Mouse (Mus musculus): ENCODE results near the gene Pdss2. TPM values are rescaled to one million over a fixed set of nuclear protein-coding genes. Genes with fewer than 3 reads are reported as not detected.

The Pdss2 gene
- polyA plus RNA-seq, 1 experiment from 2014 or later: 16.2 TPM

- Histone ChIP-seq H3K4me2 (no peak overlapping the region), H3K9me3 (ENCODE audit: control insufficient read depth, low read length) (no peaks in the 10 kb centered on the region), H3K4me3 (ENCODE audit: low read depth, low read length) (no peak overlapping the region), H3K27ac (ENCODE audit: low read depth, low read length) (no peak overlapping the region), H3K36me3 (ENCODE audit: control insufficient read depth, insufficient read depth, low read length) (no peaks in the 10 kb centered on the region), H3K27me3 (replicated peaks; ENCODE audit: control insufficient read depth, insufficient read depth, low read length) (no peaks in the 10 kb centered on the region), H3K4me1 (replicated peaks; ENCODE audit: control insufficient read depth, insufficient read depth, low read length) (no peaks in the 10 kb centered on the region), H3K9ac (ENCODE audit: low read depth, low read length) (no peak overlapping the region)
- WGBS: 91% methylated on average over 5 of the region's 5 CpGs
- ATAC-seq (replicated peaks; ENCODE audit: low FRiP score) (no peak), DNase-seq (ENCODE audit: low spot score) (no peak)
Observed at GRCm38 (mm10) chr10:43363431-43363851, 142.2 kb downstream of the Pdss2 start.

GRCm38 (mm10) chr10:43365909-43366308 lies 144.6 kb downstream of the Pdss2 start:
- no peak overlapping the region for H3K4me3 ChIP-seq (ENCODE audit: low read depth, low read length)
- no peak overlapping the region for H3K27ac ChIP-seq (ENCODE audit: low read depth, low read length)
- no peak for ATAC-seq (replicated peaks; ENCODE audit: low FRiP score)
- H3K4me1 ChIP-seq (replicated peaks; ENCODE audit: control insufficient read depth, insufficient read depth, low read length): no peaks in the 10 kb centered on the region
- no peaks in the 10 kb centered on the region for H3K36me3 ChIP-seq (ENCODE audit: control insufficient read depth, insufficient read depth, low read length)
- no peak overlapping the region for H3K4me2 ChIP-seq
- no peaks in the 10 kb centered on the region for H3K9me3 ChIP-seq (ENCODE audit: control insufficient read depth, low read length)
- 88% methylated on average over 4 of the region's 4 CpGs for WGBS
- DNase-seq (ENCODE audit: low spot score): no peak
- H3K27me3 ChIP-seq (replicated peaks; ENCODE audit: control insufficient read depth, insufficient read depth, low read length): no peaks in the 10 kb centered on the region
- H3K9ac ChIP-seq (ENCODE audit: low read depth, low read length): no peak overlapping the region

- DNase-seq (ENCODE audit: low spot score) (no peak), ATAC-seq (replicated peaks; ENCODE audit: low FRiP score) (no peak)
- Histone ChIP-seq H3K4me1 (replicated peaks; ENCODE audit: control insufficient read depth, insufficient read depth, low read length) (no peaks in the 10 kb centered on the region), H3K4me3 (ENCODE audit: low read depth, low read length) (no peak overlapping the region), H3K36me3 (ENCODE audit: control insufficient read depth, insufficient read depth, low read length) (no peaks in the 10 kb centered on the region), H3K9ac (ENCODE audit: low read depth, low read length) (no peak overlapping the region), H3K27ac (ENCODE audit: low read depth, low read length) (no peak overlapping the region), H3K9me3 (ENCODE audit: control insufficient read depth, low read length) (no peaks in the 10 kb centered on the region), H3K27me3 (replicated peaks; ENCODE audit: control insufficient read depth, insufficient read depth, low read length) (no peaks in the 10 kb centered on the region), H3K4me2 (no peak overlapping the region)
- WGBS: 91% methylated on average over 5 of the region's 5 CpGs
Observed at GRCm38 (mm10) chr10:43368611-43369010, 147.3 kb downstream of the Pdss2 start.

GRCm38 (mm10) chr10:43372315-43372714 lies 151.0 kb downstream of the Pdss2 start:
- H3K36me3 ChIP-seq (ENCODE audit: control insufficient read depth, insufficient read depth, low read length): no peaks in the 10 kb centered on the region
- no peak overlapping the region for H3K4me2 ChIP-seq
- no peak for DNase-seq (ENCODE audit: low spot score)
- H3K27ac ChIP-seq (ENCODE audit: low read depth, low read length): no peak overlapping the region
- no peaks in the 10 kb centered on the region for H3K4me1 ChIP-seq (replicated peaks; ENCODE audit: control insufficient read depth, insufficient read depth, low read length)
- no peak overlapping the region for H3K4me3 ChIP-seq (ENCODE audit: low read depth, low read length)
- whole genome bisulfite sequencing: 85% methylated on average over 7 of the region's 7 CpGs
- H3K9me3 ChIP-seq (ENCODE audit: control insufficient read depth, low read length): no peaks in the 10 kb centered on the region
- no peaks in the 10 kb centered on the region for H3K27me3 ChIP-seq (replicated peaks; ENCODE audit: control insufficient read depth, insufficient read depth, low read length)
- no peak overlapping the region for H3K9ac ChIP-seq (ENCODE audit: low read depth, low read length)
- ATAC-seq (replicated peaks; ENCODE audit: low FRiP score): no peak

- no peaks in the 10 kb centered on the region for H3K9me3 ChIP-seq (ENCODE audit: control insufficient read depth, low read length)
- no peaks in the 10 kb centered on the region for H3K4me1 ChIP-seq (replicated peaks; ENCODE audit: control insufficient read depth, insufficient read depth, low read length)
- no peak overlapping the region for H3K4me3 ChIP-seq (ENCODE audit: low read depth, low read length)
- ATAC-seq (replicated peaks; ENCODE audit: low FRiP score) (no peak), DNase-seq (ENCODE audit: low spot score) (no peak)
- H3K36me3 ChIP-seq (ENCODE audit: control insufficient read depth, insufficient read depth, low read length): no peaks in the 10 kb centered on the region
- no peak overlapping the region for H3K9ac ChIP-seq (ENCODE audit: low read depth, low read length)
- 85% methylated on average over 9 of the region's 9 CpGs for WGBS
- no peaks in the 10 kb centered on the region for H3K27me3 ChIP-seq (replicated peaks; ENCODE audit: control insufficient read depth, insufficient read depth, low read length)
- no peak overlapping the region for H3K4me2 ChIP-seq
- no peak overlapping the region for H3K27ac ChIP-seq (ENCODE audit: low read depth, low read length)
Observed at GRCm38 (mm10) chr10:43373035-43373434, 151.7 kb downstream of the Pdss2 start.

GRCm38 (mm10) chr10:43373666-43374065 lies 152.4 kb downstream of the Pdss2 start:
- no peak overlapping the region for H3K9ac ChIP-seq (ENCODE audit: low read depth, low read length)
- no peak overlapping the region for H3K27ac ChIP-seq (ENCODE audit: low read depth, low read length)
- no peaks in the 10 kb centered on the region for H3K4me1 ChIP-seq (replicated peaks; ENCODE audit: control insufficient read depth, insufficient read depth, low read length)
- ATAC-seq (replicated peaks; ENCODE audit: low FRiP score): no peak
- no peaks in the 10 kb centered on the region for H3K9me3 ChIP-seq (ENCODE audit: control insufficient read depth, low read length)
- no peak overlapping the region for H3K4me2 ChIP-seq
- no peaks in the 10 kb centered on the region for H3K27me3 ChIP-seq (replicated peaks; ENCODE audit: control insufficient read depth, insufficient read depth, low read length)
- H3K4me3 ChIP-seq (ENCODE audit: low read depth, low read length): no peak overlapping the region
- no peak for DNase-seq (ENCODE audit: low spot score)
- H3K36me3 ChIP-seq (ENCODE audit: control insufficient read depth, insufficient read depth, low read length): no peaks in the 10 kb centered on the region
- WGBS: 89% methylated on average over 12 of the region's 12 CpGs

- no peaks in the 10 kb centered on the region for H3K27me3 ChIP-seq (replicated peaks; ENCODE audit: control insufficient read depth, insufficient read depth, low read length)
- 82% methylated on average over 4 of the region's 4 CpGs for WGBS
- no peak overlapping the region for H3K4me2 ChIP-seq
- DNase-seq (ENCODE audit: low spot score) (no peak), ATAC-seq (replicated peaks; ENCODE audit: low FRiP score) (no peak)
- H3K9ac ChIP-seq (ENCODE audit: low read depth, low read length): no peak overlapping the region
- H3K9me3 ChIP-seq (ENCODE audit: control insufficient read depth, low read length): no peaks in the 10 kb centered on the region
- H3K4me3 ChIP-seq (ENCODE audit: low read depth, low read length): no peak overlapping the region
- H3K4me1 ChIP-seq (replicated peaks; ENCODE audit: control insufficient read depth, insufficient read depth, low read length): no peaks in the 10 kb centered on the region; the same call in 1 of the 2 replicates
- H3K27ac ChIP-seq (ENCODE audit: low read depth, low read length): no peak overlapping the region
- no peaks in the 10 kb centered on the region for H3K36me3 ChIP-seq (ENCODE audit: control insufficient read depth, insufficient read depth, low read length)
Observed at GRCm38 (mm10) chr10:43375286-43375685, 154.0 kb downstream of the Pdss2 start.

- Histone ChIP-seq H3K27ac (ENCODE audit: low read depth, low read length) (no peak overlapping the region), H3K4me3 (ENCODE audit: low read depth, low read length) (no peak overlapping the region), H3K36me3 (ENCODE audit: control insufficient read depth, insufficient read depth, low read length) (no peaks in the 10 kb centered on the region), H3K9me3 (ENCODE audit: control insufficient read depth, low read length) (no peaks in the 10 kb centered on the region), H3K27me3 (replicated peaks; ENCODE audit: control insufficient read depth, insufficient read depth, low read length) (no peaks in the 10 kb centered on the region), H3K4me1 (replicated peaks; ENCODE audit: control insufficient read depth, insufficient read depth, low read length) (no peaks in the 10 kb centered on the region; the same call in 1 of the 2 replicates), H3K9ac (ENCODE audit: low read depth, low read length) (no peak overlapping the region), H3K4me2 (no peak overlapping the region)
- DNase-seq (ENCODE audit: low spot score) (no peak), ATAC-seq (replicated peaks; ENCODE audit: low FRiP score) (no peak)
- 86% methylated on average over 8 of the region's 8 CpGs for WGBS
Observed at GRCm38 (mm10) chr10:43376749-43377148, 155.5 kb downstream of the Pdss2 start.

GRCm38 (mm10) chr10:43378279-43378678 lies 157.0 kb downstream of the Pdss2 start:
- Histone ChIP-seq H3K4me3 (ENCODE audit: low read depth, low read length) (no peak overlapping the region), H3K27me3 (replicated peaks; ENCODE audit: control insufficient read depth, insufficient read depth, low read length) (no peaks in the 10 kb centered on the region), H3K4me1 (replicated peaks; ENCODE audit: control insufficient read depth, insufficient read depth, low read length) (no peaks in the 10 kb centered on the region; the same call in 1 of the 2 replicates), H3K36me3 (ENCODE audit: control insufficient read depth, insufficient read depth, low read length) (no peaks in the 10 kb centered on the region), H3K9me3 (ENCODE audit: control insufficient read depth, low read length) (no peaks in the 10 kb centered on the region), H3K4me2 (no peak overlapping the region), H3K9ac (ENCODE audit: low read depth, low read length) (no peak overlapping the region), H3K27ac (ENCODE audit: low read depth, low read length) (no peak overlapping the region)
- ATAC-seq (replicated peaks; ENCODE audit: low FRiP score) (no peak), DNase-seq (ENCODE audit: low spot score) (peak; percentile 55)
- 33% methylated on average over 5 of the region's 5 CpGs for WGBS
